ENCODE assay signal across 9 mouse cellular contexts in the genomic region with DNA sequence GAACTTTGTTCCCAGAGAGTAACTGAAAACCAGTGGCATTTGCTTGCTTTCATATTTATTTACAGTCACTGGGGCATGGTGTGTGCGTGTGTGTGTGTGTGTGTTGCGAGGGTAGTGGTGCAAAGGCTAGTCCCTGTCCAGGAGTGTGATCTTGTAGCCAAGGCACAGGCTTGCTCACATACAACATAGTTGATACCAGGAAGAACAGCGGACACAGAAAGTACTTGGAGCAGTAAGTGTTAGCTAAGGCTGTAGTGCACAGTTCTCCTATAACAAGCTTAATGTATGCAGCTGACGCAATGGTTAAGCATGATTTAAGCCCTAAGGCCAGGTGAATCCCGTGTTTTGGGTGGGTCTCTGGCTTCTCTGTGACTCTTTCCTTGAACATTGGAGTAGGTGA. TPM values are rescaled to one million over a fixed set of nuclear protein-coding genes. Genes with fewer than 3 reads are reported as not detected.
DNase-seq lines count a peak whose midpoint lies in the region; ATAC-seq and TF ChIP-seq lines count a peak whose summit lies in the region.
"Not testable (repeated sequence)": the region's sequence is repeated elsewhere in the genome, so short reads cannot be mapped to it uniquely, and the experiment has no call there.
"Had no signal": no experiment of that assay in that cellular context is flagged by ENCODE, and none has a peak within 500 bp of the region (broad histone marks: within the 10 kb centered on the region; RNA-seq: fewer than 3 reads in every experiment).

No protein-coding gene starts in this region.

- H3K4me1 ChIP-seq in MEL (ENCODE audit: control insufficient read depth in 1 of 2, insufficient read depth in 2 of 2, low read length in 2 of 2); embryonic facial prominence, embryonic 15.5 days; heart, embryonic 10.5 days; limb, embryonic 12.5 days (replicated peaks); neural tube, embryonic 11.5 days (ENCODE audit: control insufficient read depth, insufficient read depth, low read length): not testable (repeated sequence)

- H3K27ac ChIP-seq in MEL (ENCODE audit: control insufficient read depth, low read depth, low read length); embryonic facial prominence, embryonic 15.5 days (replicated peaks); heart, embryonic 10.5 days; limb, embryonic 12.5 days; neural tube, embryonic 11.5 days (ENCODE audit: low read depth, low read length): not testable (repeated sequence)
- 0 out of 2 replicates have a peak overlapping the region, but pooled peaks have one; percentile 28 for H3K27ac ChIP-seq in macrophage

- not testable (repeated sequence) for ATAC-seq in embryonic facial prominence, embryonic 15.5 days (ENCODE audit: insufficient number of reproducible peaks, low FRiP score, low TSS enrichment, low read depth); limb, embryonic 12.5 days (ENCODE audit: insufficient number of reproducible peaks, insufficient read depth, low FRiP score, low TSS enrichment, low read depth)
- ATAC-seq in neural tube, embryonic 11.5 days (ENCODE audit: insufficient read depth, low FRiP score, low TSS enrichment): peak; percentile 10; the same call in 1 of the 2 replicates

- not testable (repeated sequence) for DNase-seq in MEL (ENCODE audit: low read depth, low spot score); heart, embryonic 10.5 days (ENCODE audit: low spot score); neural tube, embryonic 11.5 days (ENCODE audit: low spot score)
- DNase-seq in induced T-regulatory cell, adult 2 months (ENCODE audit: low read depth): peak; percentile 47
- DNase-seq in thymus, postnatal 0 days (ENCODE audit: low spot score): peak; percentile 3

- H3K4me3 ChIP-seq in MEL (ENCODE audit: control insufficient read depth in 1 of 2, insufficient read depth in 1 of 2, low read depth in 2 of 2, low read length in 2 of 2) (peak overlapping the region; percentile 61 to 71; a peak in 2 of 4 replicates), macrophage (ENCODE audit: inconsistent target) (peak overlapping the region; percentile 44)
- peak overlapping the region; percentile 57 for H3K4me3 ChIP-seq in embryonic facial prominence, embryonic 15.5 days (replicated peaks)
- H3K4me3 ChIP-seq in heart, embryonic 10.5 days: peak overlapping the region; percentile 61
- peak overlapping the region; percentile 53 for H3K4me3 ChIP-seq in limb, embryonic 12.5 days (replicated peaks)
- H3K4me3 ChIP-seq in neural tube, embryonic 11.5 days (ENCODE audit: low read depth, low read length): peak overlapping the region; percentile 41

- TF ChIP-seq POLR2A in MEL (IDR thresholded peaks at IDR 0.05; ENCODE audit: control insufficient read depth in 1 of 2, insufficient read depth in 1 of 2, low read depth in 1 of 2, low read length in 2 of 2, poor library complexity in 1 of 2): not testable (repeated sequence)

- H3K79me2 ChIP-seq in MEL (ENCODE audit: control insufficient read depth, insufficient read depth, low read length, poor library complexity); macrophage (ENCODE audit: inconsistent target): not testable (repeated sequence)

- WGBS in embryonic facial prominence, embryonic 15.5 days: 13% methylated on average over 5 of the region's 5 CpGs
- WGBS in heart, embryonic 10.5 days: 33% methylated on average over 5 of the region's 5 CpGs
- WGBS in limb, embryonic 12.5 days: 27% methylated on average over 5 of the region's 5 CpGs
- 4% methylated on average over 4 of the region's 5 CpGs for WGBS in macrophage (ENCODE audit: missing documents)
- 35% methylated on average over 5 of the region's 5 CpGs for WGBS in neural tube, embryonic 11.5 days

- H3K9ac ChIP-seq in MEL (ENCODE audit: control insufficient read depth, low read depth, low read length, poor library complexity, severe bottlenecking); embryonic facial prominence, embryonic 15.5 days; neural tube, embryonic 11.5 days (ENCODE audit: low read length): not testable (repeated sequence)
- H3K9ac ChIP-seq in limb, embryonic 12.5 days (replicated peaks): peak overlapping the region; percentile 54; the same call in 1 of the 2 replicates

- not testable (repeated sequence) for TF ChIP-seq EP300 in MEL (IDR thresholded peaks at IDR 0.05; ENCODE audit: low read depth in 1 of 2, low read length in 2 of 2)

- not testable (repeated sequence) for H3K36me3 ChIP-seq in MEL (ENCODE audit: control insufficient read depth in 1 of 2, insufficient read depth in 2 of 2, low read length in 2 of 2); embryonic facial prominence, embryonic 15.5 days; heart, embryonic 10.5 days; limb, embryonic 12.5 days; macrophage (ENCODE audit: inconsistent target); neural tube, embryonic 11.5 days (ENCODE audit: control insufficient read depth, insufficient read depth, low read length)

- not testable (repeated sequence) for TF ChIP-seq CTCF in MEL (IDR thresholded peaks at IDR 0.05 in 2 of 3, conservative IDR thresholded peaks at IDR 0.05 in 1 of 3; ENCODE audit: control insufficient read depth in 1 of 3, insufficient read depth in 1 of 3, low read depth in 2 of 3, low read length in 3 of 3, poor library complexity in 1 of 3, severe bottlenecking in 1 of 3)

- H3K9me3 ChIP-seq in MEL (replicated peaks; ENCODE audit: insufficient read depth, low read length); embryonic facial prominence, embryonic 15.5 days (replicated peaks); heart, embryonic 10.5 days; limb, embryonic 12.5 days; neural tube, embryonic 11.5 days (ENCODE audit: control insufficient read depth, low read length): not testable (repeated sequence)

- TF ChIP-seq RAD21 in MEL (IDR thresholded peaks at IDR 0.05; ENCODE audit: low read depth, low read length): not testable (repeated sequence)

- H3K27me3 ChIP-seq in MEL (ENCODE audit: control insufficient read depth in 1 of 2, insufficient read depth in 2 of 2, low read length in 2 of 2); embryonic facial prominence, embryonic 15.5 days; heart, embryonic 10.5 days (ENCODE audit: insufficient read depth, poor library complexity, severe bottlenecking); limb, embryonic 12.5 days; neural tube, embryonic 11.5 days (ENCODE audit: control insufficient read depth, insufficient read depth, low read length): not testable (repeated sequence)

- H3K4me2 ChIP-seq in embryonic facial prominence, embryonic 15.5 days (replicated peaks): peak overlapping the region; percentile 53
- peak overlapping the region; percentile 56 for H3K4me2 ChIP-seq in limb, embryonic 12.5 days
- peak overlapping the region; percentile 44 for H3K4me2 ChIP-seq in neural tube, embryonic 11.5 days (ENCODE audit: low read depth)

RNA-seq across cellular contexts. Expression of gene Gm49721, which starts 0.7 kb away (rescaled TPM):
- total RNA-seq in MEL (2012; rRNA removed): not detected in 2 replicates
- not detected for polyA plus RNA-seq in MEL (2012; ENCODE audit: insufficient read depth in 1 of 2, insufficient read length in 2 of 2, low read depth in 1 of 2, low replicate concordance in 2 of 2, missing spikeins in 1 of 2)
- 0.25 TPM in 1 of 2 replicates, not detected in the other for polyA plus RNA-seq in embryonic facial prominence, embryonic 15.5 days (2015; fragmentation: Nextera tagmentation; extraction: Ambion mirVana)
- 0.10 and 0.16 TPM in 2 replicates for polyA plus RNA-seq in heart, embryonic 10.5 days (2016; fragmentation: Nextera tagmentation; extraction: Ambion mirVana)
- 0.56 and 0.61 TPM in 2 replicates for polyA plus RNA-seq in limb, embryonic 12.5 days (2016; fragmentation: Nextera tagmentation; extraction: Ambion mirVana)
- 1 to 10 TPM in 7 of 26 experiments, under 1 TPM in 13, not detected in 6; 0.29 to 1.7 (median 0.89) TPM for total RNA-seq in macrophage (2018; cell fraction: chromatin; rRNA removed)
- under 1 TPM in 9 of 26 experiments, not detected in 17; 0.06 to 0.24 (median 0.09) TPM for total RNA-seq in macrophage (2018; cell fraction: cytosol; rRNA removed)
- total RNA-seq in macrophage (2018; cell fraction: nucleus; rRNA removed): 1 to 10 TPM in 8 of 26 experiments, under 1 TPM in 9, not detected in 9; 0.40 to 5.4 (median 0.84) TPM
- polyA plus RNA-seq in macrophage (2018): 0.22 TPM in 1 of 3 replicates, not detected in the others
- polyA plus RNA-seq in neural tube, embryonic 11.5 days (2014; fragmentation: Nextera tagmentation; extraction: Ambion mirVana): 0.12 and 0.37 TPM in 2 replicates
- polyA plus RNA-seq in thymus, postnatal 0 days (2015; fragmentation: Nextera tagmentation; extraction: Ambion mirVana): 0.31 and 0.83 TPM in 2 replicates
- total RNA-seq: heart, postnatal 36 days had no signal

RNA-seq across cellular contexts. Expression of gene Rnaset2b, which starts 8.9 kb away (rescaled TPM):
- 40.6 and 45.1 TPM in 2 replicates for total RNA-seq in MEL (2012; rRNA removed)
- polyA plus RNA-seq in MEL (2012; ENCODE audit: insufficient read depth in 1 of 2, insufficient read length in 2 of 2, low read depth in 1 of 2, low replicate concordance in 2 of 2, missing spikeins in 1 of 2) (100 to 1,000 TPM; 205 to 626 TPM), macrophage (2018) (193 to 549 TPM (median 353 TPM) in 3 replicates)
- polyA plus RNA-seq in embryonic facial prominence, embryonic 15.5 days (2015; fragmentation: Nextera tagmentation; extraction: Ambion mirVana): 219 TPM in 2 replicates
- polyA plus RNA-seq in heart, embryonic 10.5 days (2016; fragmentation: Nextera tagmentation; extraction: Ambion mirVana): 205 and 238 TPM in 2 replicates
- polyA plus RNA-seq in limb, embryonic 12.5 days (2016; fragmentation: Nextera tagmentation; extraction: Ambion mirVana): 169 and 173 TPM in 2 replicates
- total RNA-seq in macrophage (2018; cell fraction: chromatin; rRNA removed): 1,000 to 10,000 TPM in 1 of 26 experiments, 100 to 1,000 TPM in 23, 10 to 100 TPM in 2; 85.4 to 1,245 (median 190) TPM
- total RNA-seq in macrophage (2018; cell fraction: cytosol; rRNA removed): 100 to 1,000 TPM; 201 to 570 (median 329) TPM
- 100 to 1,000 TPM; 112 to 995 (median 230) TPM for total RNA-seq in macrophage (2018; cell fraction: nucleus; rRNA removed)
- polyA plus RNA-seq in neural tube, embryonic 11.5 days (2014; fragmentation: Nextera tagmentation; extraction: Ambion mirVana): 110 and 118 TPM in 2 replicates
- 410 and 412 TPM in 2 replicates for polyA plus RNA-seq in thymus, postnatal 0 days (2015; fragmentation: Nextera tagmentation; extraction: Ambion mirVana)

RNA-seq across cellular contexts. Expression of gene Tagap1, which starts 18.4 kb away (rescaled TPM):
- total RNA-seq in MEL (2012; rRNA removed): 15.0 and 17.6 TPM in 2 replicates
- polyA plus RNA-seq in MEL (2012; ENCODE audit: insufficient read depth in 1 of 2, insufficient read length in 2 of 2, low read depth in 1 of 2, low replicate concordance in 2 of 2, missing spikeins in 1 of 2) (10 to 100 TPM in 1 of 2 experiments, not detected in 1; 25.2 TPM), macrophage (2018) (9.0 to 13.2 TPM (median 10.1 TPM) in 3 replicates)
- 46.1 and 49.0 TPM in 2 replicates for polyA plus RNA-seq in embryonic facial prominence, embryonic 15.5 days (2015; fragmentation: Nextera tagmentation; extraction: Ambion mirVana)
- 31.0 and 41.8 TPM in 2 replicates for polyA plus RNA-seq in heart, embryonic 10.5 days (2016; fragmentation: Nextera tagmentation; extraction: Ambion mirVana)
- polyA plus RNA-seq in limb, embryonic 12.5 days (2016; fragmentation: Nextera tagmentation; extraction: Ambion mirVana): 69.0 and 70.8 TPM in 2 replicates
- 10 to 100 TPM; 20.7 to 80.4 (median 47.9) TPM for total RNA-seq in macrophage (2018; cell fraction: chromatin; rRNA removed)
- 1 to 10 TPM; 4.2 to 9.4 (median 6.5) TPM for total RNA-seq in macrophage (2018; cell fraction: cytosol; rRNA removed)
- total RNA-seq in macrophage (2018; cell fraction: nucleus; rRNA removed): 10 to 100 TPM; 22.6 to 52.4 (median 38.5) TPM
- 56.0 and 58.7 TPM in 2 replicates for polyA plus RNA-seq in neural tube, embryonic 11.5 days (2014; fragmentation: Nextera tagmentation; extraction: Ambion mirVana)
- 76.6 and 80.4 TPM in 2 replicates for polyA plus RNA-seq in thymus, postnatal 0 days (2015; fragmentation: Nextera tagmentation; extraction: Ambion mirVana)

RNA-seq across cellular contexts. Expression of gene Rsph3b, which starts 30.9 kb away (rescaled TPM):
- 6.6 and 6.8 TPM in 2 replicates for total RNA-seq in MEL (2012; rRNA removed)
- polyA plus RNA-seq in MEL (2012; ENCODE audit: insufficient read depth in 1 of 2, insufficient read length in 2 of 2, low read depth in 1 of 2, low replicate concordance in 2 of 2, missing spikeins in 1 of 2): 10 to 100 TPM in 1 of 2 experiments, not detected in 1; 14.7 TPM
- polyA plus RNA-seq in embryonic facial prominence, embryonic 15.5 days (2015; fragmentation: Nextera tagmentation; extraction: Ambion mirVana): 49.2 and 52.4 TPM in 2 replicates
- 46.2 and 47.1 TPM in 2 replicates for polyA plus RNA-seq in heart, embryonic 10.5 days (2016; fragmentation: Nextera tagmentation; extraction: Ambion mirVana)
- 37.7 and 44.0 TPM in 2 replicates for polyA plus RNA-seq in limb, embryonic 12.5 days (2016; fragmentation: Nextera tagmentation; extraction: Ambion mirVana)
- total RNA-seq in macrophage (2018; cell fraction: chromatin; rRNA removed): 10 to 100 TPM in 14 of 26 experiments, 1 to 10 TPM in 12; 3.3 to 21.6 (median 11.0) TPM
- total RNA-seq in macrophage (2018; cell fraction: cytosol; rRNA removed): 10 to 100 TPM; 11.5 to 24.8 (median 15.4) TPM
- total RNA-seq in macrophage (2018; cell fraction: nucleus; rRNA removed): 10 to 100 TPM in 20 of 26 experiments, 1 to 10 TPM in 6; 7.4 to 24.2 (median 12.0) TPM
- polyA plus RNA-seq in macrophage (2018): 14.6 to 20.9 TPM (median 18.2 TPM) in 3 replicates
- 39.9 and 43.2 TPM in 2 replicates for polyA plus RNA-seq in neural tube, embryonic 11.5 days (2014; fragmentation: Nextera tagmentation; extraction: Ambion mirVana)
- polyA plus RNA-seq in thymus, postnatal 0 days (2015; fragmentation: Nextera tagmentation; extraction: Ambion mirVana): 28.2 and 28.3 TPM in 2 replicates

RNA-seq across cellular contexts. Expression of gene Gm1604a, which starts 46.0 kb away (rescaled TPM):
- not detected in 2 replicates for total RNA-seq in MEL (2012; rRNA removed)
- polyA plus RNA-seq in MEL (2012; ENCODE audit: insufficient read depth in 1 of 2, insufficient read length in 2 of 2, low read depth in 1 of 2, low replicate concordance in 2 of 2, missing spikeins in 1 of 2): not detected
- not detected in 2 replicates for polyA plus RNA-seq in embryonic facial prominence, embryonic 15.5 days (2015; fragmentation: Nextera tagmentation; extraction: Ambion mirVana)
- polyA plus RNA-seq in heart, embryonic 10.5 days (2016; fragmentation: Nextera tagmentation; extraction: Ambion mirVana): not detected in 2 replicates
- not detected in 2 replicates for polyA plus RNA-seq in limb, embryonic 12.5 days (2016; fragmentation: Nextera tagmentation; extraction: Ambion mirVana)
- not detected for total RNA-seq in macrophage (2018; cell fraction: chromatin; rRNA removed)
- not detected for total RNA-seq in macrophage (2018; cell fraction: cytosol; rRNA removed)
- total RNA-seq in macrophage (2018; cell fraction: nucleus; rRNA removed): not detected
- not detected in 3 replicates for polyA plus RNA-seq in macrophage (2018)
- polyA plus RNA-seq in neural tube, embryonic 11.5 days (2014; fragmentation: Nextera tagmentation; extraction: Ambion mirVana): not detected in 2 replicates
- 1.9 and 2.4 TPM in 2 replicates for polyA plus RNA-seq in thymus, postnatal 0 days (2015; fragmentation: Nextera tagmentation; extraction: Ambion mirVana)
- total RNA-seq: heart, postnatal 36 days had no signal
